In genomic region chr16:32595142-32595855, GRCm38 (mm10) we compare ENCODE assay signal across 16 mouse cellular contexts. TPM values are rescaled to one million over a fixed set of nuclear protein-coding genes. Genes with fewer than 3 reads are reported as not detected.
DNase-seq lines count a peak whose midpoint lies in the region; ATAC-seq lines count a peak whose summit lies in the region.
"Had no signal": no experiment of that assay in that cellular context is flagged by ENCODE, and none has a peak within 500 bp of the region (broad histone marks: within the 10 kb centered on the region; RNA-seq: fewer than 3 reads in every experiment).

No protein-coding gene starts in this region.

- peaks cover 29% of the 10 kb centered on the region for H3K4me1 ChIP-seq in liver, embryonic 15.5 days (replicated peaks)
- peaks cover 20% of the 10 kb centered on the region for H3K4me1 ChIP-seq in liver, embryonic 12.5 days
- H3K4me1 ChIP-seq: forebrain, embryonic 15.5 days; neural tube, embryonic 13.5 days had no signal

- DNase-seq in adrenal gland, postnatal 10 days: peak; percentile 36
- peak; percentile 41 to 49 for DNase-seq in monocyte, adult 2 months (ENCODE audit: low read depth in 1 of 2, low spot score in 2 of 2)
- DNase-seq in left cerebral cortex, postnatal 36 days (ENCODE audit: low spot score in 2 of 2): no peak
- no peak for DNase-seq in B cell, adult 2 months
- DNase-seq: cerebellum, adult 2 months; liver, embryonic 13.5 days; lung, postnatal 14 days; retina, postnatal 1 day had no signal

- intact Hi-C loops in left cerebral cortex, postnatal 36 days (cut with DNase I): no loop called here

- H3K4me2 ChIP-seq in liver, embryonic 15.5 days: no peak overlapping the region
- no peak overlapping the region for H3K4me2 ChIP-seq in liver, embryonic 12.5 days
- H3K4me2 ChIP-seq: forebrain, embryonic 15.5 days; heart, embryonic 13.5 days; liver, embryonic 13.5 days; neural tube, embryonic 13.5 days had no signal

- no peaks in the 10 kb centered on the region for H3K9me3 ChIP-seq in liver, embryonic 15.5 days (replicated peaks)
- no peaks in the 10 kb centered on the region for H3K9me3 ChIP-seq in liver, embryonic 12.5 days (replicated peaks)
- H3K9me3 ChIP-seq: forebrain, embryonic 15.5 days; heart, embryonic 13.5 days; hindbrain, embryonic 10.5 days; liver, embryonic 13.5 days; neural tube, embryonic 13.5 days had no signal

- H3K9ac ChIP-seq in liver, embryonic 15.5 days: no peak overlapping the region
- H3K9ac ChIP-seq in liver, embryonic 12.5 days: no peak overlapping the region
- H3K9ac ChIP-seq: forebrain, embryonic 15.5 days; heart, embryonic 13.5 days; liver, embryonic 13.5 days; neural tube, embryonic 13.5 days had no signal

- H3K4me3 ChIP-seq in liver, embryonic 15.5 days (replicated peaks): no peak overlapping the region
- no peak overlapping the region for H3K4me3 ChIP-seq in liver, embryonic 12.5 days
- H3K4me3 ChIP-seq: forebrain, embryonic 15.5 days; heart, embryonic 13.5 days; hindbrain, embryonic 10.5 days; liver, embryonic 13.5 days; neural tube, embryonic 13.5 days had no signal

- ATAC-seq in liver, embryonic 15.5 days (ENCODE audit: insufficient read depth): no peak
- ATAC-seq in liver, embryonic 12.5 days: no peak
- peak; percentile 79 for ATAC-seq in common myeloid progenitor, adult 5-6 weeks (replicated peaks; ENCODE audit: low read depth, poor library complexity, severe bottlenecking)
- ATAC-seq: forebrain, embryonic 15.5 days had no signal

- no peaks in the 10 kb centered on the region for H3K36me3 ChIP-seq in liver, embryonic 15.5 days (replicated peaks)
- H3K36me3 ChIP-seq in liver, embryonic 12.5 days: no peaks in the 10 kb centered on the region
- H3K36me3 ChIP-seq: forebrain, embryonic 15.5 days; heart, embryonic 13.5 days; hindbrain, embryonic 10.5 days; liver, embryonic 13.5 days; neural tube, embryonic 13.5 days had no signal

- peaks cover 17% of the 10 kb centered on the region for H3K27me3 ChIP-seq in liver, embryonic 15.5 days
- H3K27me3 ChIP-seq in liver, embryonic 12.5 days (replicated peaks): peaks cover 24% of the 10 kb centered on the region; the same call in 1 of the 2 replicates
- H3K27me3 ChIP-seq: forebrain, embryonic 15.5 days; heart, embryonic 13.5 days; neural tube, embryonic 13.5 days had no signal

- H3K27ac ChIP-seq in liver, embryonic 15.5 days (replicated peaks): 0 out of 2 replicates have a peak overlapping the region, but pooled peaks have one; percentile 3
- H3K27ac ChIP-seq in liver, embryonic 12.5 days: no peak overlapping the region
- H3K27ac ChIP-seq: forebrain, embryonic 15.5 days; heart, embryonic 13.5 days; hindbrain, embryonic 10.5 days; kidney, postnatal 0 days; liver, embryonic 13.5 days; neural tube, embryonic 13.5 days had no signal

- WGBS in liver, embryonic 15.5 days (ENCODE audit: insufficient replicate concordance): 43% methylated on average over 10 of the region's 10 CpGs
- 51% methylated on average over 10 of the region's 10 CpGs for WGBS in liver, embryonic 12.5 days (ENCODE audit: insufficient replicate concordance)

RNA-seq across cellular contexts. Expression of gene Tfrc, which starts 13.4 kb away (rescaled TPM):
- polyA plus RNA-seq in liver, embryonic 15.5 days (2015; fragmentation: Nextera tagmentation; extraction: Ambion mirVana): 285 and 299 TPM in 2 replicates
- polyA plus RNA-seq in liver, embryonic 12.5 days (2016; fragmentation: Nextera tagmentation; extraction: Ambion mirVana): 327 and 339 TPM in 2 replicates
- 100 to 1,000 TPM; 138 to 212 TPM for total RNA-seq in adrenal gland, postnatal 10 days (2021)
- total RNA-seq in common myeloid progenitor, adult 5-6 weeks (2017): 133 and 139 TPM in 2 replicates
- total RNA-seq in left cerebral cortex, postnatal 36 days (2021): 10 to 100 TPM; 78.8 to 81.9 TPM

RNA-seq across cellular contexts. Expression of gene Tnk2, which starts 48.4 kb away (rescaled TPM):
- 4.5 and 4.7 TPM in 2 replicates for polyA plus RNA-seq in liver, embryonic 15.5 days (2015; fragmentation: Nextera tagmentation; extraction: Ambion mirVana)
- polyA plus RNA-seq in liver, embryonic 12.5 days (2016; fragmentation: Nextera tagmentation; extraction: Ambion mirVana): 6.3 and 6.6 TPM in 2 replicates
- total RNA-seq in adrenal gland, postnatal 10 days (2021): 10 to 100 TPM; 45.1 to 85.2 TPM
- total RNA-seq in common myeloid progenitor, adult 5-6 weeks (2017): 11.7 and 13.4 TPM in 2 replicates
- total RNA-seq in left cerebral cortex, postnatal 36 days (2021): 100 to 1,000 TPM; 197 to 205 TPM

Comparison
In these comparisons a context has a peak if more than half of its experiments do, and no peak if none do; other contexts are left out.
1. DNase-seq: peak in adrenal gland, postnatal 10 days (single experiment) and monocyte, adult 2 months (2 of 2); none in left cerebral cortex, postnatal 36 days (0 of 2) and B cell, adult 2 months (0 of 2).